Mouse (Mus musculus): Measurements from ENCODE around the gene Nucb2. TPM values are rescaled to one million over a fixed set of nuclear protein-coding genes. Genes with fewer than 3 reads are reported as not detected.

Gene Nucb2
- total and polyA plus RNA-seq, 2 experiments from 2014 or later, result 7.4 to 7.6 TPM

DNA sequence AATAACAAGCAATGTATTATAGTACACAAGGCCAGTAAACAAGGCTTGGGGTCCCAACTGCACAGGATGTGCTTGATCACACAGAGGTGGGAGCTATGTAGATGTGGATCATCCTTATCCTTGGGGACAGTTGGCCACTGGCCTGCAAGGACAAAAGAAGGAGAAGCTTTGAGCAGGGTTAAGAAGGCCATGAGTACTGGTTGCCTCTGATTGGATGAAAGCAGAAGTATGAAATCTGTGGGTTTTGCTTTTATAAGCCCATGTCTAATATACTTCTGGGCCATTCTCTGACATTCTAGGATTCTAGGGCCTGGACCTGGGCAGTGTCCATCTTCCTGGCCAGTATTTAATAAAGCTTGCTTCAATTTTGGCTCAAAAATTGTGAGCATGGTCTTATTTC is 28.3 kb upstream of the Nucb2 start:
- no peak overlapping the region for H3K4me3 ChIP-seq (ENCODE audit: low read depth, low read length)
- no peak for TF ChIP-seq EP300 (IDR thresholded peaks at IDR 0.05; ENCODE audit: low read depth)
- no peak for TF ChIP-seq CTCF (IDR thresholded peaks at IDR 0.05; ENCODE audit: low read depth)
- no peak for DNase-seq (ENCODE audit: low spot score)

DNA sequence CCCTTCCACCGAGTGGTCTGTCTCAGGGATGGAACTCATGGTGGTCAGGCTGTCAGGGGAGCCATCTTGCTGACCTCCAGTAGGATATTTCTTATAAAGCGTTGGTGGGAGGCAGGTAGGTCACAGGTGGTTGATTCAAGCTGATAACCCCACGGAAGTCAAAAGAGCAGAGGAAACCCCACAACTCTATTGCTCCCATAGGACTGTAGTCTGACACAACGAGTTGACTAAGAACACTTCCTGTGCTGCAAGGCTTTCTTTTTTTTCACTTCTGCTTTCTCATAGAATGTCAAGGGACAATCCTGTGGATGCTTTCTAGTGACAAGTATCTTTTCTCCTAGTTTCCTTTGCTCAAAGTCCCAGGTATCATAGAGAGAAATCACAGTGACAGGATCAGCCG is 27.9 kb upstream of the Nucb2 start:
- no peaks in the 10 kb centered on the region for H3K27me3 ChIP-seq (ENCODE audit: control insufficient read depth, insufficient read depth, low read length)
- H3K9ac ChIP-seq (replicated peaks; ENCODE audit: low read depth, low read length), result no peak overlapping the region
- 67% methylated on average over 5 of the region's 5 CpGs for WGBS
- H3K27ac ChIP-seq (ENCODE audit: low read depth), result no peak overlapping the region
- H3K9me3 ChIP-seq (replicated peaks; ENCODE audit: control insufficient read depth, low read length), result no peaks in the 10 kb centered on the region
- no peak overlapping the region for H3K4me3 ChIP-seq (ENCODE audit: low read depth, low read length)
- H3K36me3 ChIP-seq (replicated peaks; ENCODE audit: control insufficient read depth, insufficient read depth, low read length), result no peaks in the 10 kb centered on the region
- no peaks in the 10 kb centered on the region for H3K4me1 ChIP-seq (ENCODE audit: control insufficient read depth, insufficient read depth)
- H3K4me2 ChIP-seq (ENCODE audit: low read depth, low read length), result no peak overlapping the region
- DNase-seq (ENCODE audit: low spot score) (no peak), ATAC-seq (ENCODE audit: insufficient read depth, low read depth) (no peak)
- TF ChIP-seq CTCF (IDR thresholded peaks at IDR 0.05; ENCODE audit: low read depth) (no peak), EP300 (IDR thresholded peaks at IDR 0.05; ENCODE audit: low read depth) (no peak)

More for the DNA sequence above, 28.3 kb upstream of the Nucb2 start:
- H3K27ac ChIP-seq (ENCODE audit: low read depth), result no peak overlapping the region
- no peaks in the 10 kb centered on the region for H3K9me3 ChIP-seq (replicated peaks; ENCODE audit: control insufficient read depth, low read length)
- no peak overlapping the region for H3K4me2 ChIP-seq (ENCODE audit: low read depth, low read length)
- no peaks in the 10 kb centered on the region for H3K27me3 ChIP-seq (ENCODE audit: control insufficient read depth, insufficient read depth, low read length)
- H3K9ac ChIP-seq (replicated peaks; ENCODE audit: low read depth, low read length), result no peak overlapping the region
- no peaks in the 10 kb centered on the region for H3K36me3 ChIP-seq (replicated peaks; ENCODE audit: control insufficient read depth, insufficient read depth, low read length)
- ATAC-seq (ENCODE audit: insufficient read depth, low read depth), result no peak
- no peaks in the 10 kb centered on the region for H3K4me1 ChIP-seq (ENCODE audit: control insufficient read depth, insufficient read depth)

DNA sequence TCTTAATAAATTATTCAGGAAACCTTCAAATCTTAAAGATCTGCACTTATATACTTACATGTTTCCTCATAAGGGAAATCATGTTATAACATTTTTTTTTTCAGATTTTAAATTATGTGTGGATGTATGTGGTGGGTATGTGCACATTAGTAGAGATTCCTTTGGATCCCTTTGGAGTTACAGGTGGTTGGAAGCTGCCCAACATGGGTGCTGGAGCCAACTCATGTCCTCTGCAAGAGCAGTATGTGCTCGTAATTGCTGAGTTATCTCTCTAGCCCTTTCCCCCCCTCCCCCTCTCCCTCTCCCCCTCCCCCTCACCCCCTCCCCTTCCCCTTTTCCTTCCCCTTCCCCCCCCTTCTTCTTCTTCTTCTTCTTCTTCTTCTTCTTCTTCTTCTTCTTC is 21.1 kb upstream of the Nucb2 start:
- DNase-seq (ENCODE audit: low spot score), result no peak
- TF ChIP-seq EP300 (IDR thresholded peaks at IDR 0.05; ENCODE audit: low read depth) (no peak), CTCF (IDR thresholded peaks at IDR 0.05; ENCODE audit: low read depth) (no peak)
- Histone ChIP-seq H3K36me3 (replicated peaks; ENCODE audit: control insufficient read depth, insufficient read depth, low read length) (no peaks in the 10 kb centered on the region), H3K4me2 (ENCODE audit: low read depth, low read length) (no peak overlapping the region), H3K9me3 (replicated peaks; ENCODE audit: control insufficient read depth, low read length) (no peaks in the 10 kb centered on the region), H3K4me3 (ENCODE audit: low read depth, low read length) (no peak overlapping the region), H3K27ac (ENCODE audit: low read depth) (no peak overlapping the region), H3K4me1 (ENCODE audit: control insufficient read depth, insufficient read depth) (peaks cover 8% of the 10 kb centered on the region), H3K9ac (replicated peaks; ENCODE audit: low read depth, low read length) (no peak overlapping the region), H3K27me3 (ENCODE audit: control insufficient read depth, insufficient read depth, low read length) (no peaks in the 10 kb centered on the region)
- 0% methylated on average over 1 of the region's 1 CpGs for WGBS
- no peak for ATAC-seq (ENCODE audit: insufficient read depth, low read depth)

DNA sequence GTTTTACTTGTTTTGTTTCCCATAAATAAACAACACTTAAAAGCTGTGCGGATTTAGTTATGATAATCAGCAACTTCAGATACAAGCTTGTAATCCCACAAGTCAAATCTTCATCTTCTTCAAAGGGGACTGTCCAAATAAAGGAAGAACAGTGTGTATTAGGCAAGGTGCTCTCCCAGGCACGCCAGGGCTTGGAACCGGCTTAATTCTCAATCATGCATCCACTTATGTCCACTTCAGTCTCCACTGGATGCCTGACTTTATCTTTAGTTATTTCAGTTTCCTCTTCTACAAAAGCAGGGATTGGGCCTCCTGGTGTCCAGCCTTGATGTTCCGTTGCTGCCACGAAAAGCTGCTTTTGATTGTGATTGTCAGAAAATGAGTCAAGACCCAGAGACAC is 20.4 kb upstream of the Nucb2 start:
- Histone ChIP-seq H3K27me3 (ENCODE audit: control insufficient read depth, insufficient read depth, low read length) (no peaks in the 10 kb centered on the region), H3K4me1 (ENCODE audit: control insufficient read depth, insufficient read depth) (peaks cover 8% of the 10 kb centered on the region), H3K9ac (replicated peaks; ENCODE audit: low read depth, low read length) (no peak overlapping the region), H3K4me2 (ENCODE audit: low read depth, low read length) (no peak overlapping the region), H3K27ac (ENCODE audit: low read depth) (no peak overlapping the region), H3K36me3 (replicated peaks; ENCODE audit: control insufficient read depth, insufficient read depth, low read length) (no peaks in the 10 kb centered on the region), H3K9me3 (replicated peaks; ENCODE audit: control insufficient read depth, low read length) (no peaks in the 10 kb centered on the region), H3K4me3 (ENCODE audit: low read depth, low read length) (no peak overlapping the region)
- 31% methylated on average over 5 of the region's 5 CpGs for WGBS
- TF ChIP-seq EP300 (IDR thresholded peaks at IDR 0.05; ENCODE audit: low read depth) (no peak), CTCF (IDR thresholded peaks at IDR 0.05; ENCODE audit: low read depth) (no peak)
- ATAC-seq (ENCODE audit: insufficient read depth, low read depth), result no peak
- no peak for DNase-seq (ENCODE audit: low spot score)

DNA sequence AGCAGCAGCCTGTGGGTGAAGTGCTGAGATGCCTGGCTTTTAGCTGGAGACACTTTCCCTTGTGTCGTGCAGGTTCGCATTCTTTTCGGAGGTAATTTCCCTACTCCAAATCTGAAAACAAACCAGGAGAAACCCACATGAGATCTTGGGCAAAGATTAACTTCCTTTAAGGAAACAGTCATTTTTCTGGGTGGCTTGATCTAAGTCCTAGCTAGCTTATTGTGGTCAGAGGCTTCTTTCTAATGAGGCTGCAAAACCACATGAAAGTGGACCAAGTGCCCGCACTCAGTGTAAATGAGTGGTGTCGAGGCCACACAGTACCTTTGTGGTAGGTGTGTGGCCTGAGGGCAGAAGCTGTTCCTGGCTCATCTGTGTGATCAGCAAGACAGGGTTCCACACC is 20.0 kb upstream of the Nucb2 start:
- 52% methylated on average over 5 of the region's 5 CpGs for WGBS
- Histone ChIP-seq H3K4me3 (ENCODE audit: low read depth, low read length) (no peak overlapping the region), H3K4me1 (ENCODE audit: control insufficient read depth, insufficient read depth) (peaks cover 8% of the 10 kb centered on the region), H3K27me3 (ENCODE audit: control insufficient read depth, insufficient read depth, low read length) (no peaks in the 10 kb centered on the region), H3K4me2 (ENCODE audit: low read depth, low read length) (no peak overlapping the region), H3K9me3 (replicated peaks; ENCODE audit: control insufficient read depth, low read length) (no peaks in the 10 kb centered on the region), H3K9ac (replicated peaks; ENCODE audit: low read depth, low read length) (no peak overlapping the region), H3K27ac (ENCODE audit: low read depth) (no peak overlapping the region), H3K36me3 (replicated peaks; ENCODE audit: control insufficient read depth, insufficient read depth, low read length) (no peaks in the 10 kb centered on the region)
- ATAC-seq (ENCODE audit: insufficient read depth, low read depth) (no peak), DNase-seq (ENCODE audit: low spot score) (no peak)
- TF ChIP-seq CTCF (IDR thresholded peaks at IDR 0.05; ENCODE audit: low read depth), result no peak
- TF ChIP-seq EP300 (IDR thresholded peaks at IDR 0.05; ENCODE audit: low read depth), result no peak

DNA sequence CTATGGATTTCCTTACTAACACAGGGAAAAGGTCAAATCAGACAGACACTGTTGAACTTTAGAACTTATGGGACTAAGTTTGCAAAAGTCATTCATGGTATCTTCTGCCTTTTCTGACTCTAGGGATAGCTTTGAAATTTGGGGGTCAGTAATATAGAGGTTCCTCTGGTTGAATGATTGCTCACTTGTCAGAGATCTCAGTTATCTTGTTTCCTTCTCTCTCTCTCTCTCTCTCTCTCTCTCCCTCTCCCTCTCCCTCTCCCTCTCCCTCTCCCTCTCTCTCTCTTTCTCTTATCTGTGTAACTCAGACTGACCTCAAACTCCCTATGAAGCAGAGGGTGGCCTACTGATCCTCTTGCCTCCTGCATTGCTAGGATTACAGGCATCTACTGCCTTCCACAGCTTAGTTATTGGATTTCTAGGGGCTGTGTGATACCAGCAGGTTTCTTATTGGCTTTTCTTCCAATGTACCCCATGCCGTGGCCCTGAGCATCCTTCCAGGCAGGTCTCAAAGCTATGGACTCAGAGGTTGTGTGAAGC is 19.0 kb upstream of the Nucb2 start:
- DNase-seq (ENCODE audit: low spot score) (no peak), ATAC-seq (ENCODE audit: insufficient read depth, low read depth) (no peak)
- H3K4me2 ChIP-seq (ENCODE audit: low read depth, low read length), result no peak overlapping the region
- H3K9ac ChIP-seq (replicated peaks; ENCODE audit: low read depth, low read length), result no peak overlapping the region
- no peak overlapping the region for H3K4me3 ChIP-seq (ENCODE audit: low read depth, low read length)
- TF ChIP-seq CTCF (IDR thresholded peaks at IDR 0.05; ENCODE audit: low read depth) (no peak), EP300 (IDR thresholded peaks at IDR 0.05; ENCODE audit: low read depth) (no peak)
- H3K36me3 ChIP-seq (replicated peaks; ENCODE audit: control insufficient read depth, insufficient read depth, low read length), result no peaks in the 10 kb centered on the region
- H3K9me3 ChIP-seq (replicated peaks; ENCODE audit: control insufficient read depth, low read length), result no peaks in the 10 kb centered on the region
- no peak overlapping the region for H3K27ac ChIP-seq (ENCODE audit: low read depth)
- 82% methylated on average over 1 of the region's 1 CpGs for WGBS
- peaks cover 8% of the 10 kb centered on the region for H3K4me1 ChIP-seq (ENCODE audit: control insufficient read depth, insufficient read depth)
- H3K27me3 ChIP-seq (ENCODE audit: control insufficient read depth, insufficient read depth, low read length), result no peaks in the 10 kb centered on the region

Data from heart, postnatal 0 days (tissue).